Mouse (Mus musculus) intestine, postnatal 0 days (tissue): ENCODE measurements at regions not wholly inside any gene's neighbourhood (a gene's known extent, or its start where the extent isn't known, plus 50 kb on each side); places are given as distances from the start of the nearest gene placed in this dataset.

Experiments used
- ATAC-seq: fragments of 200-750 bp; cut with Nextera tagmentation; 2 replicates; pipeline ENCODE4 v1.8.0; 2017; ENCODE audit warnings: mild to moderate bottlenecking, moderate TSS enrichment, moderate library complexity
- H3K27ac ChIP-seq: fragments of 300-500 bp; sonication (generic); 2 replicates; pipeline ENCODE4 v1.5.1; 2014; ENCODE audit warnings: mild to moderate bottlenecking, low read depth, low read length, moderate library complexity
- H3K27me3 ChIP-seq: fragments of 300-500 bp; sonication (generic); replicated peaks from 2 replicates; pipeline ENCODE4 v1.6.1; 2014; ENCODE audit warnings: low read length, mixed read lengths; ENCODE audit not compliant: control insufficient read depth, insufficient read depth
- H3K36me3 ChIP-seq: fragments of 300-500 bp; sonication (generic); 2 replicates; pipeline ENCODE4 v1.6.1; 2014; ENCODE audit warnings: mild to moderate bottlenecking, moderate library complexity; ENCODE audit not compliant: control insufficient read depth, insufficient read depth
- H3K4me1 ChIP-seq: fragments of 300-500 bp; sonication (generic); replicated peaks from 2 replicates; pipeline ENCODE4 v1.6.1; 2014; ENCODE audit warnings: antibody characterized with exemption, low read length, mixed read lengths; ENCODE audit not compliant: control insufficient read depth, insufficient read depth
- H3K4me2 ChIP-seq: fragments of 300-500 bp; sonication (generic); replicated peaks from 2 replicates; pipeline ENCODE4 v1.6.1; 2014; ENCODE audit warnings: low read depth, mild to moderate bottlenecking, moderate library complexity
- H3K4me3 ChIP-seq: fragments of 300-500 bp; sonication (generic); 2 replicates; pipeline ENCODE4 v1.5.1; 2014; ENCODE audit warnings: low read depth, low read length
- H3K9ac ChIP-seq: fragments of 300-500 bp; sonication (generic); 2 replicates; pipeline ENCODE4 v1.6.1; 2014; ENCODE audit warnings: mild to moderate bottlenecking, low read depth, low read length
- H3K9me3 ChIP-seq: fragments of 300-500 bp; sonication (generic); 2 replicates; pipeline ENCODE4 v1.6.1; 2016; ENCODE audit warnings: mixed run types; ENCODE audit not compliant: control insufficient read depth
- CTCF ChIP-seq: sonication (generic); IDR thresholded peaks from 2 replicates; pipeline ENCODE4 v1.5.1; 2016; ENCODE audit warnings: low read depth, mild to moderate bottlenecking, control low read depth, antibody characterized with exemption, moderate library complexity
- WGBS: fragments of 180-500 bp; shearing (Covaris S2); extraction: QIAGEN DNeasy Blood & Tissue Kit; methylation state at CpG from one replicate; pipeline ENCODE4 v1.1.7; 2014; 5-methylcytosine and 5-hydroxymethylcytosine counted together

DNA sequence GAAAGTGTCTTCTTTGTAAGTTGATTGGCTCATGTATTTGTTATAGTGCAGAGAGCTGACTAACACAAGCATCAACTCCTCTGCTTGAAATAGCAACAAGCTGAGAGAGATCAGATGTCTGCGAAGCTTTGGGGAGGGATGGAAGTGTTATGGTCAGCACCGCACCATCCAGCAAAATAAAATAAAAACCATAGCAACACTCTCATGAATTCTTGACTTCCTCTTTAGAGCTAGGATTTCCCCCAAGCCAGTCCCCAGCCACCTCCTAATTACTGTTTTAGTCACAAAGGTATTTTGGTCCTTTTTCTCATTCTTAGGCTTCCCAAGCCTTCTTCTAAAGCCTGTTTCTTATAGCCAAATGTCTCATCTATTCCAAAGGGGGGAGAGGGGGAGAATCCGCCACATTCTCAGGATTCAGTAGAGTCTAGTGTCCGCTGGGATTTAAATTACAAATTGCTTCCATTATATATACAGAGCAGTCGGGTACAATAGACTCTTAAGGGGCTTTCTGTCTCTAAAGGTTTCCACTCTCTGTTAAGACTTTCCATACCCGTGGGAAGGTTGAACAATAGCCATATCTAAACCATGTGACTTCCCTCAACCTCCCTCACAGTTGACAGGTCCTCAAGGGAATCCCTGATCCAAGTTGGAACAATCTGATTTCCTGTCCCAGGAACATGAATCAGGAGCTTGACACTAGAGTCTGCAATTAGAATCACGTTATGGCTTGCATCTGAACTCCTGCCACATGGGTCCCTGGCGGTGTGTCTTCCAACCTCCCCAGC, 386.7 kb downstream of the Rapgef2 start:
- no peak for ATAC-seq
- 61% methylated on average over 8 of the region's 8 CpGs for WGBS
- H3K9me3 ChIP-seq, result no peaks in the 10 kb centered on the region
- H3K4me1 ChIP-seq, result no peaks in the 10 kb centered on the region
- no peak overlapping the region for H3K9ac ChIP-seq
- H3K4me2 ChIP-seq, result no peak overlapping the region
- no peaks in the 10 kb centered on the region for H3K36me3 ChIP-seq
- H3K4me3 ChIP-seq, result no peak overlapping the region
- no peaks in the 10 kb centered on the region for H3K27me3 ChIP-seq
- no peak overlapping the region for H3K27ac ChIP-seq
- no peak for TF ChIP-seq CTCF

DNA sequence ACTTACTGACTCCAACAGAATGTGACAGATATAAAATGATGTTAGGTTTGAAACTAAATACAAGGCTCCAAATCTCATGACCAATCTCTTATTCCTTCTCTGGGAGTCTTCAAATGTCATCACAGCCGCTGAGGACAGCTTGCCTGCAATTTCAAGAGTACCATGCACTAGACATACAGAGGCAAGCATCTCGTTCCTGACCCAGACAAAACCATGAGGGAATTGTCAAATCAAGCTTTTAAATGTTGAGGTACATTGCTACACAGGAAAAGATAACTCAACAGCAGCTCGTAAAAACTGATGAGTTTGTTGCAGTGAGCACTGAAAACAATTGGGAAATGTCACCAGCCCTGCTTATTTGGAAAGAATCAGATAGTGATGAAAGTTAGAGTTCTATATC, 397.0 kb downstream of the Rapgef2 start:
- Histone ChIP-seq H3K27me3 (no peaks in the 10 kb centered on the region), H3K36me3 (no peaks in the 10 kb centered on the region), H3K4me1 (no peaks in the 10 kb centered on the region), H3K4me2 (no peak overlapping the region), H3K9me3 (no peaks in the 10 kb centered on the region), H3K9ac (no peak overlapping the region), H3K4me3 (no peak overlapping the region), H3K27ac (no peak overlapping the region)
- WGBS, result 59% methylated on average over 3 of the region's 3 CpGs
- TF ChIP-seq CTCF, result no peak
- no peak for ATAC-seq

DNA sequence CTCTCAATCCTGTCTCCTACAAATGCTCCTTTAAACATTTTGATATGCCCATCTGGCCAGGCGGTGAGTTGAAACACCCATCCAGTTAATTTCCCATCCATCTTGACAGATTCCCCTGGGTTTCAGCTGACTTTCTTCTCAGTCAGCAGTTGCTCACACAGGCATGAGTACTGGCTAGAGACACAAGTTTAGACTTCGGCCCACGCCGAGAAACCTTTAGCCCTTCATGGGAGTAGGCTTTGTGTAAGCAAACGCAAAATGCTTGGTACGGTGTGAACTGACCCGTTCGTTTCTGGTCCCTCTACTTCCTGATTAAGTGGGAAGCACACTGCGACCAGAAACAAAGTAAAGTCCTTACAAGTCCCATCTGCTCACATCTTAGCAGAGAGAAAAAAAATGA, 401.6 kb downstream of the Rapgef2 start:
- Histone ChIP-seq H3K9me3 (no peaks in the 10 kb centered on the region), H3K9ac (no peak overlapping the region), H3K27ac (no peak overlapping the region), H3K4me3 (no peak overlapping the region), H3K36me3 (no peaks in the 10 kb centered on the region), H3K27me3 (no peaks in the 10 kb centered on the region), H3K4me1 (no peaks in the 10 kb centered on the region), H3K4me2 (no peak overlapping the region)
- WGBS, result 73% methylated on average over 9 of the region's 9 CpGs
- TF ChIP-seq CTCF, result no peak
- ATAC-seq, result no peak

DNA sequence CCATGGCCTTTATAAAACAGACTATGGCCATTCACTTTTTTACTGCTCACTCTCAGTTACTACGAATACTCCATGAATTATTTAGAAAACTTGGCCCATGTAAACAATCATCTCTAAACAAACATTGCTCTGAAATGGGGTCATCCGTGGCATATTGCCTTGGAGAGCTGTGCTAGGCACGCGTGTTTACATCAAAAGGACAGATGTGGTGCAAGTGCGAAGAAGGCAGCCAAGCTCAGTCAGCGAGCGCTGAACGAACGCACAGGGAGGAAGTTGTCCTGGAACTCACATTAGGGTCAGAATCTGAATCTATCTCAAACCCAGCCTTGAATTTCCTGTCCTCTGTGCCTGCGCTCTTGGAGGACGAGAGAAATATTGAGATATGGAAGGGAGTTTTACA, 402.3 kb downstream of the Rapgef2 start:
- Histone ChIP-seq H3K27ac (no peak overlapping the region), H3K4me3 (no peak overlapping the region), H3K9me3 (no peaks in the 10 kb centered on the region), H3K9ac (no peak overlapping the region), H3K4me1 (no peaks in the 10 kb centered on the region), H3K27me3 (no peaks in the 10 kb centered on the region), H3K36me3 (no peaks in the 10 kb centered on the region), H3K4me2 (no peak overlapping the region)
- WGBS, result 63% methylated on average over 11 of the region's 11 CpGs
- TF ChIP-seq CTCF, result no peak
- ATAC-seq, result no peak

DNA sequence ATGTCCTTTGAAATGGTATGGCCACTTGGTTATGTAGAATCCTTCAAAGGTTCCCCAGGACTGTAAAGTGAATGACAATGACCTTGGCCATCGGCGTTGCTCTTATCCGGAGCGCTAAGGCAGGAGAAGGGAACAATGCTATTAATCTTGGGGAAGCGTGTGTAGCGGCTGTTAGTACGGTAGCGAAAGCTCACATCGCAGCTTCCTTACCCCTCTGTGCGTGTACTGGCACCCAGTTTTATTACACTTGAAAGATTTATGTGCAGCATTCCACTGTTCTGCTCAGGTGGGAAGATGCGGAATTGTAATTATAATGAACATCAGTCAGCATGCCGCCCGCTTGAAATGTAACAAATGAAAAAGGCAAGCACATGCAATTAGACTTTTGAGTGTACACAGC, 406.2 kb downstream of the Rapgef2 start:
- Histone ChIP-seq H3K4me3 (no peak overlapping the region), H3K27me3 (no peaks in the 10 kb centered on the region), H3K36me3 (no peaks in the 10 kb centered on the region), H3K9me3 (no peaks in the 10 kb centered on the region), H3K9ac (no peak overlapping the region), H3K4me1 (no peaks in the 10 kb centered on the region), H3K27ac (no peak overlapping the region), H3K4me2 (no peak overlapping the region)
- TF ChIP-seq CTCF, result no peak
- ATAC-seq, result no peak
- 82% methylated on average over 13 of the region's 13 CpGs for WGBS

DNA sequence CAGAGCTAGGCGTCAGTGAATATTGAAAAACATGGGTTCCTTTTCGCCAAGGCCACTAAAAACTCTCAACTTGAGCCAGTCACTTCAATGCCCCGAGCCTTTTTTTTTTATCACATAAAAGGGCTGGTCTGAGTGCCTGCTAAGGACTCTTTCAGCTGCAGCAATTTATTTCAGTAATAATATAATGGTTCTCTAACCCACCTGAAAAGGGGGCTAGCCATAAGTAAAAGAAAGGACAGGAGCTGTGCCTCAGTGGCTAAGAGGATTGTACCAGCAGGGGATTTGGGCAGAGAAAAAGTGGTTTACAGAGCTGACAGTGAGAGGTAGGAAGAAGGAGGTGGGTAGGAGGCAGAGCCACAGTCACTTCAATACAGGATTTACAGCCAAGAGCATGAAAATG, 409.0 kb downstream of the Rapgef2 start:
- H3K27me3 ChIP-seq, result no peaks in the 10 kb centered on the region
- no peak overlapping the region for H3K4me2 ChIP-seq
- H3K9me3 ChIP-seq, result no peaks in the 10 kb centered on the region
- TF ChIP-seq CTCF, result no peak
- no peak overlapping the region for H3K4me3 ChIP-seq
- WGBS, result 74% methylated on average over 3 of the region's 3 CpGs
- no peaks in the 10 kb centered on the region for H3K36me3 ChIP-seq
- H3K4me1 ChIP-seq, result no peaks in the 10 kb centered on the region
- no peak overlapping the region for H3K27ac ChIP-seq
- no peak for ATAC-seq
- H3K9ac ChIP-seq, result no peak overlapping the region
